Mouse (Mus musculus): ENCODE results near the gene Defa31.
"Not testable (repeated sequence)": the region's sequence is repeated elsewhere in the genome, so short reads cannot be mapped to it uniquely, and the experiment has no call there.

Gene Defa31

DNA sequence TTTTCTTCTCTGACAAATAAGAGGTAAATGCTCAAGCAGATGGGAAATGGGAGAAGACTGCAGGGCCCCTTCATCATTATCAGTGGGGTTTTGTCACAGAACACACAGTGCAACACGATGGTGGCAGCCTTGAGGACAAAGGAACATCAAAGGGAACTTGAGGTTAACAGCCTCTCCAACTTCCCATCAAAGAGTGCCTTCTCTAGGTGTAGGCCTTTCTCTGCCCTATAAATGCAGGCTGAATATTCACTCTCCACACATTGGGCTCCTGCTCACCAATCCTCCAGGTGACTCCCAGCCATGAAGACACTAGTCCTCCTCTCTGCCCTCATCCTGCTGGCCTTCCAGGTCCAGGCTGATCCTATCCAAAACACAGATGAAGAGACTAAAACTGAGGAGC is at the start of gene Defa31:
TSS of gene Defa31 (plus strand) at position 301 of the 400 bp plus-strand sequence.
- not testable (repeated sequence) for DNase-seq (ENCODE audit: low spot score in 2 of 2)

DNA sequence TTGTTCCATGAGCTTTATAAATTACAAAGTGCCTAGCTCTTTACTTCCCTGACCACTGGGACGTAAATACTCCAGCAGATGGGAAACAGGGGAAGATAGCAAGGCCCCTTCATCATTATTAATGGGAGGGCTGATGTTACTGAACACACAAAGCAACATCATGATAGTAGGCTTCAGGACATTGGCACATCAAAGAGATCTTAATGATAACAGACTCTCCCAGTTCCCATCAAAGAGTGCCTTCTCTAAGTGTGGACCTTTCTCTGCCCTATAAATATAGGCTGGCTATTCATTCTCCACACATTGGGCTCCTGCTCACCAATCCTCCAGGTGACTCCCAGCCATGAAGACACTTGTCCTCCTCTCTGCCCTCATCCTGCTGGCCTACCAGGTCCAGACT is 29.4 kb upstream of the Defa31 start, which contains the start of gene Defa22:
TSS of gene Defa22 (plus strand) at position 301 of the 400 bp plus-strand sequence.
- DNase-seq (ENCODE audit: low spot score in 2 of 2), result not testable (repeated sequence)

DNA sequence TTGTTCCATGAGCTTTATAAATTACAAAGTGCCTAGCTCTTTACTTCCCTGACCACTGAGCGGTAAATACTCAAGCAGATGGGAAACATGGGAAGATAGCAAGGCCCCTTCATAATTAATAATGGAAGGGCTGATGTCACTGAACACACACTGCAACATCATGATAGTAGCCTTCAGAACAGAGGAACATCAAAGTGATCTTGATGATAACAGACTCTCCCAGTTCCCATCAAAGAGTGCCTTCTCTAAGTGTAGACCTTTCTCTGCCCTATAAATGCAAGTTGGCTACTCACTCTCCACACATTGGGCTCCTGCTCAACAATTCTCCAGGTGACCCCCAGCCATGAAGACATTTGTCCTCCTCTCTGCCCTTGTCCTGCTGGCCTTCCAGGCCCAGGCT is 9.8 kb downstream of the Defa31 start, which contains the start of gene Gm15293:
TSS of gene Gm15293 (plus strand) at position 301 of the 400 bp plus-strand sequence.
- not testable (repeated sequence) for DNase-seq (ENCODE audit: low spot score in 2 of 2)
